Mouse (Mus musculus): Measurements from ENCODE around the gene Epb42.

GRCm38 (mm10) chr2:120985241-120985640, 51.6 kb downstream of the Epb42 start:
- TF ChIP-seq CTCF (IDR thresholded peaks at IDR 0.05; ENCODE audit: low read depth, low read length): peak; percentile 40
- TF ChIP-seq POLR2A (IDR thresholded peaks at IDR 0.05; ENCODE audit: insufficient read depth, low read length): no peak
- no peak for TF ChIP-seq EP300 (IDR thresholded peaks at IDR 0.05; ENCODE audit: insufficient read depth, low read depth, low read length)
